Mouse (Mus musculus): ENCODE results near the gene Fanca. TPM values are rescaled to one million over a fixed set of nuclear protein-coding genes. Genes with fewer than 3 reads are reported as not detected.

Fanca gene
- polyA plus RNA-seq, 1 experiment, result 14.0 TPM

GRCm38 (mm10) chr8:123254099-123254885, 64.1 kb downstream of the Fanca start, which contains the start of the genes Zfp276 and Vps9d1:
Zfp276 (plus strand) TSS chr8:123254195.
Vps9d1 (minus strand) TSS chr8:123254348.
- no peak for TF ChIP-seq FOSL1 (IDR thresholded peaks at IDR 0.05; ENCODE audit: insufficient read depth, low read length, poor library complexity, severe bottlenecking)
- no peak for TF ChIP-seq USF1 (IDR thresholded peaks at IDR 0.05; ENCODE audit: low read depth)
- no peak for TF ChIP-seq MYOD1 (IDR thresholded peaks at IDR 0.05; ENCODE audit: control insufficient read depth, insufficient read length, low read depth)
- TF ChIP-seq CTCF (IDR thresholded peaks at IDR 0.05; ENCODE audit: control insufficient read depth, insufficient read depth, insufficient read length), result no peak
- TF ChIP-seq CEBPB (IDR thresholded peaks at IDR 0.05; ENCODE audit: low read depth), result no peak
- TF ChIP-seq MAX (IDR thresholded peaks at IDR 0.05), result no peak
- TF ChIP-seq MYOG (IDR thresholded peaks at IDR 0.05; ENCODE audit: control insufficient read depth, extremely low read depth, insufficient read length), result no peak
- Histone ChIP-seq H3K79me3 (ENCODE audit: low read depth) (peaks cover 6% of the 10 kb centered on the region), H3K79me2 (ENCODE audit: control insufficient read depth, insufficient read depth) (peaks cover 34% of the 10 kb centered on the region), H3K36me3 (ENCODE audit: control insufficient read depth, insufficient read depth) (peaks cover 9% of the 10 kb centered on the region), H3K4me3 (ENCODE audit: insufficient read depth, poor library complexity, severe bottlenecking) (peak within 1 kb of the TSS; percentile 84), H3ac (ENCODE audit: control insufficient read depth, insufficient read length, low read depth) (peak within 1 kb of the TSS; percentile 99), H3K27me3 (ENCODE audit: control insufficient read depth, insufficient read depth, insufficient read length) (no peaks in the 10 kb centered on the region)

- H3ac ChIP-seq (ENCODE audit: control insufficient read depth, insufficient read length, low read depth), result peak overlapping the region; percentile 99
- peaks cover 34% of the 10 kb centered on the region for H3K79me2 ChIP-seq (ENCODE audit: control insufficient read depth, insufficient read depth)
- H3K27me3 ChIP-seq (ENCODE audit: control insufficient read depth, insufficient read depth, insufficient read length), result no peaks in the 10 kb centered on the region
- TF ChIP-seq CTCF (IDR thresholded peaks at IDR 0.05; ENCODE audit: control insufficient read depth, insufficient read depth, insufficient read length) (no peak), MAX (IDR thresholded peaks at IDR 0.05) (no peak), MYOD1 (IDR thresholded peaks at IDR 0.05; ENCODE audit: control insufficient read depth, insufficient read length, low read depth) (no peak), USF1 (IDR thresholded peaks at IDR 0.05; ENCODE audit: low read depth) (no peak), MYOG (IDR thresholded peaks at IDR 0.05; ENCODE audit: control insufficient read depth, extremely low read depth, insufficient read length) (no peak), CEBPB (IDR thresholded peaks at IDR 0.05; ENCODE audit: low read depth) (no peak), FOSL1 (IDR thresholded peaks at IDR 0.05; ENCODE audit: insufficient read depth, low read length, poor library complexity, severe bottlenecking) (no peak)
- peaks cover 6% of the 10 kb centered on the region for H3K79me3 ChIP-seq (ENCODE audit: low read depth)
- H3K36me3 ChIP-seq (ENCODE audit: control insufficient read depth, insufficient read depth), result peaks cover 9% of the 10 kb centered on the region
- H3K4me3 ChIP-seq (ENCODE audit: insufficient read depth, poor library complexity, severe bottlenecking), result peak overlapping the region; percentile 84
Measured at GRCm38 (mm10) chr8:123253451-123254098, 64.8 kb downstream of the Fanca start.

- Histone ChIP-seq H3K36me3 (ENCODE audit: control insufficient read depth, insufficient read depth) (peaks cover 13% of the 10 kb centered on the region), H3K27me3 (ENCODE audit: control insufficient read depth, insufficient read depth, insufficient read length) (no peaks in the 10 kb centered on the region)
Measured at GRCm38 (mm10) chr8:123252925-123253324, 65.5 kb downstream of the Fanca start.

GRCm38 (mm10) chr8:123250940-123251339, 67.4 kb downstream of the Fanca start:
- H3K79me2 ChIP-seq (ENCODE audit: control insufficient read depth, insufficient read depth), result peaks cover 29% of the 10 kb centered on the region
- no peak overlapping the region for H3K4me3 ChIP-seq (ENCODE audit: insufficient read depth, poor library complexity, severe bottlenecking)
- peaks cover 8% of the 10 kb centered on the region for H3K36me3 ChIP-seq (ENCODE audit: control insufficient read depth, insufficient read depth)
- H3K27me3 ChIP-seq (ENCODE audit: control insufficient read depth, insufficient read depth, insufficient read length), result no peaks in the 10 kb centered on the region
- no peak overlapping the region for H3ac ChIP-seq (ENCODE audit: control insufficient read depth, insufficient read length, low read depth)
- TF ChIP-seq MAX (IDR thresholded peaks at IDR 0.05) (no peak), MYOG (IDR thresholded peaks at IDR 0.05; ENCODE audit: control insufficient read depth, extremely low read depth, insufficient read length) (no peak), MYOD1 (IDR thresholded peaks at IDR 0.05; ENCODE audit: control insufficient read depth, insufficient read length, low read depth) (no peak), CTCF (IDR thresholded peaks at IDR 0.05; ENCODE audit: control insufficient read depth, insufficient read depth, insufficient read length) (no peak), USF1 (IDR thresholded peaks at IDR 0.05; ENCODE audit: low read depth) (no peak), FOSL1 (IDR thresholded peaks at IDR 0.05; ENCODE audit: insufficient read depth, low read length, poor library complexity, severe bottlenecking) (no peak), CEBPB (IDR thresholded peaks at IDR 0.05; ENCODE audit: low read depth) (no peak)
- H3K79me3 ChIP-seq (ENCODE audit: low read depth), result peaks cover 6% of the 10 kb centered on the region

More at GRCm38 (mm10) chr8:123252925-123253324, 65.5 kb downstream of the Fanca start:
- peak overlapping the region; percentile 24 for H3ac ChIP-seq (ENCODE audit: control insufficient read depth, insufficient read length, low read depth)
- TF ChIP-seq MYOD1 (IDR thresholded peaks at IDR 0.05; ENCODE audit: control insufficient read depth, insufficient read length, low read depth) (no peak), CTCF (IDR thresholded peaks at IDR 0.05; ENCODE audit: control insufficient read depth, insufficient read depth, insufficient read length) (no peak), MAX (IDR thresholded peaks at IDR 0.05) (no peak), USF1 (IDR thresholded peaks at IDR 0.05; ENCODE audit: low read depth) (no peak), CEBPB (IDR thresholded peaks at IDR 0.05; ENCODE audit: low read depth) (no peak), MYOG (IDR thresholded peaks at IDR 0.05; ENCODE audit: control insufficient read depth, extremely low read depth, insufficient read length) (no peak), FOSL1 (IDR thresholded peaks at IDR 0.05; ENCODE audit: insufficient read depth, low read length, poor library complexity, severe bottlenecking) (no peak)
- peak overlapping the region; percentile 84 for H3K4me3 ChIP-seq (ENCODE audit: insufficient read depth, poor library complexity, severe bottlenecking)
- peaks cover 34% of the 10 kb centered on the region for H3K79me2 ChIP-seq (ENCODE audit: control insufficient read depth, insufficient read depth)
- peaks cover 6% of the 10 kb centered on the region for H3K79me3 ChIP-seq (ENCODE audit: low read depth)

GRCm38 (mm10) chr8:123248596-123248995, 69.8 kb downstream of the Fanca start:
- no peaks in the 10 kb centered on the region for H3K79me3 ChIP-seq (ENCODE audit: low read depth)
- peaks cover 11% of the 10 kb centered on the region for H3K79me2 ChIP-seq (ENCODE audit: control insufficient read depth, insufficient read depth)
- H3ac ChIP-seq (ENCODE audit: control insufficient read depth, insufficient read length, low read depth), result no peak overlapping the region
- no peak for TF ChIP-seq MAX (IDR thresholded peaks at IDR 0.05)
- no peak for TF ChIP-seq MYOG (IDR thresholded peaks at IDR 0.05; ENCODE audit: control insufficient read depth, extremely low read depth, insufficient read length)
- no peak for TF ChIP-seq FOSL1 (IDR thresholded peaks at IDR 0.05; ENCODE audit: insufficient read depth, low read length, poor library complexity, severe bottlenecking)
- TF ChIP-seq USF1 (IDR thresholded peaks at IDR 0.05; ENCODE audit: low read depth), result no peak
- TF ChIP-seq CTCF (IDR thresholded peaks at IDR 0.05; ENCODE audit: control insufficient read depth, insufficient read depth, insufficient read length), result no peak
- no peak for TF ChIP-seq CEBPB (IDR thresholded peaks at IDR 0.05; ENCODE audit: low read depth)
- TF ChIP-seq MYOD1 (IDR thresholded peaks at IDR 0.05; ENCODE audit: control insufficient read depth, insufficient read length, low read depth), result no peak
- no peaks in the 10 kb centered on the region for H3K27me3 ChIP-seq (ENCODE audit: control insufficient read depth, insufficient read depth, insufficient read length)
- H3K4me3 ChIP-seq (ENCODE audit: insufficient read depth, poor library complexity, severe bottlenecking), result no peak overlapping the region
- H3K36me3 ChIP-seq (ENCODE audit: control insufficient read depth, insufficient read depth), result peaks cover 8% of the 10 kb centered on the region
